Mouse (Mus musculus): ENCODE results near the gene Prss16.

Gene Prss16

DNA sequence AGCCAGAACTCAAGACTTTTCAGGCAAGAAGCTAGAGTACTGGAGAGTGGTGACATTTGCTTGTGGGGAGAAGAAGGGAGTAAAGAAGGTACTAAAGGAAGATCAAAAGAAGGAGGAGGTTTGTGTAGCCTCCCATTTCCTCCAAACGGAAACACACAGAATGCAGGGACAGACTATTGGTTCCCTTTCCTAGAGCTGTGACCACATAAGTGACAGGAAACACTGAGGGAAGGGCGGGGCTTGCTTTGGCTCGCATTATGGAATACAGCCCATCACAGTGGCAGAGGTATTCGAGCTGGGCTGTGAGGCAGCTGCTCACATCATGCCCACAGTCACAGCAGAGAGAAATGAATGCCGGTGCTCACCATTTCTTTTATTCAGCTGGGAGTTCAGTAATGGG lies 7.7 kb downstream of the Prss16 start:
- ChIA-PET CTCF (no interaction called here), POLR2A (interaction anchor here in 2 of 4 experiments (0.6 to 1.2 kb wide), 6 partner anchors 12 to 1408 kb away, joined by 3 to 5 read pairs (median 4); partner anchors contain the start of genes Pom121l2 (in 2 of the 2) and Hist1h2ag (in 1 of the 2))

GRCm38 (mm10) chr13:22001346-22001745 lies 8.2 kb downstream of the Prss16 start:
- POLR2A ChIA-PET: interaction anchor here in 2 of 4 experiments (0.9 to 1.6 kb wide), 4 partner anchors 12 to 21 kb away, joined by 3 to 5 read pairs (median 4); partner anchors contain the start of gene Pom121l2 (in 2 of the 2)

GRCm38 (mm10) chr13:21999147-21999546 lies 10.4 kb downstream of the Prss16 start:
- POLR2A ChIA-PET: interaction anchor here in 1 of 4 experiments (0.9 to 1.7 kb wide), 4 partner anchors 11 to 36 kb away, joined by 3 to 7 read pairs (median 5); partner anchors contain the start of genes Hist1h2ah, Hist1h2bk, Pom121l2 and Prss16

More at GRCm38 (mm10) chr13:22001346-22001745, 8.2 kb downstream of the Prss16 start:
- CTCF ChIA-PET: no interaction called here

DNA sequence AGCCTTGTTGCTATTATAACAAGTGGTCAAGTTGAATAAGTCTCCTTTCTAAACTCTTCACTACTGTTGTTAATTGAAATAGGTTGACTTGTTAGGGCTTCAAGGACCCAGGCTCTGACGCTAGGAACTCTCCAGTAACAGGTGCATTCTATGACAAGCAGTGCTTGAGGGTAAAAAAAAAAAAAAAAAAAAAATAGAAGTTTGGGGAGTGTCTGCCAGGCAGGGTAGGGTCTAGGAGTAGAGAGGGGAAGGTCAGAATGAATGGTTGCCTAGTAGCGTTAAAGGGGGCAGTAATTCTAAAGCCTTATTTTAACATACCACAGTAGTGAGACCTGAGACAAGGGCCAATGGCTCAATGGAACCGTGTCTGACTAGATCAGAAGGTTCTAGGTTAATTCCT lies 11.1 kb downstream of the Prss16 start:
- CTCF ChIA-PET: no interaction called here
- POLR2A ChIA-PET: no interaction called here

More at GRCm38 (mm10) chr13:21999147-21999546, 10.4 kb downstream of the Prss16 start:
- CTCF ChIA-PET: interaction anchor here in 1 of 4 experiments (0.6 kb wide), 1 partner anchor 178 kb away, joined by 7 read pairs; no protein-coding TSS in a partner anchor

DNA sequence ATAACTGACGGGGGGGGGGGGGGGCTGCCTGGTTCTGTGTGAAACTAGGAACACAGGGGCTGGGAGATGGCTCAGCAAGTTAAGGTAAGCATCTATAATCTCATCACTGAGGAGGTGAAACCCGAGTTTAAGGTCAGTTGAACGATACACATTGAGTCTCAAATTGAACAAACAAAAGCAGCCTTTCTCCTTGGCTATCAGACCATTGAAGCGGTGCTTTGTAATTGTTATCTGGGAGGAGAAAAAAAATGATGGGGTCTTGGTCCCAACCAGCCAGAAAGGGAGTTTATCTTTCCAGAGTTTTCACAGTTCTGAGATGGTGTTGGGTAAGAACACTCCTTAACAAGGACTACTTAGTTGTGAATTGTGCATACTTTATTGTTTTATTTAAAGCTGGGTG lies 11.7 kb downstream of the Prss16 start:
- CTCF ChIA-PET: no interaction called here
- POLR2A ChIA-PET: interaction anchor here in 1 of 4 experiments (1.4 to 2.5 kb wide), 2 partner anchors 16 to 36 kb away, joined by 5 to 11 read pairs; partner anchors contain the start of gene Pom121l2

DNA sequence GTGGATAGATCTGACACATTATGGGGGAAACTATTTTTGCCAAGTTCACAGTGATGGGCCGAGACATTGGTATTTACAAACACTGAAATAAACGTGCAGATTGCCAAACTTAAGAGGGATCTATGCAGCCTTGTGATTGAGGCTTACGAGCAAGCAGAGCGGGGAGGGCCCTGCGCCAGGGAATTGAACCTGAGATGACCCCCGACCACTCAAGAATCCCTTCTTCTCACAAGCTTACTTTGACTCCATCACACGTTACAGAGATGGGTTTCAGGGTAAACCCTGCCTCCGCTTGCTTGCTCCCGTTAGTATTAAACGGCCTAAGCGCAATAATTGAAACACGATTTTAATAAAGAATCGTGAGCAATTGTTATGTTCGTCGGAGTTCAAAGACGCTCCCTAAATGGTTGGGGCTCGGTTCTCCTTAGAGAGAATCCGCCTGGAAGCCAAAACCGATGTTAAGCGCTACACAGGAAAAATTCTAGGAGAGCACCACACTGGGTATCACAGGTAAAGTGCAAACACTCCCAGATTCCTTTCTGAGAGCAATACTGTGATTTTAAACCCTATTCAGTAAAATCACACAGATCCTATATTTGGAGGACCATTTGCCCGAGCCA lies 12.2 kb downstream of the Prss16 start:
- ChIA-PET CTCF (no interaction called here), POLR2A (interaction anchor here in 2 of 4 experiments (1.4 to 3.2 kb wide), 7 partner anchors 9 to 46 kb away, joined by 4 to 23 read pairs (median 6); partner anchors contain the start of genes Hist1h2ag (in 1 of the 2), Hist1h2bj (in 1 of the 2) and Pom121l2 (in 1 of the 2))

- ChIA-PET POLR2A (interaction anchor here in 3 of 4 experiments (0.6 to 3.2 kb wide), 15 partner anchors 9 to 388 kb away, joined by 3 to 23 read pairs (median 6); partner anchors contain the start of genes Hist1h2ag (in 1 of the 3), Hist1h2ah (in 1 of the 3), Hist1h2bj (in 1 of the 3) and Hist1h2bk (in 1 of the 3)), CTCF (interaction anchor here in 1 of 4 experiments (0.8 kb wide), 1 partner anchor 9 kb away, joined by 3 read pairs; no protein-coding TSS in a partner anchor)
Observed at GRCm38 (mm10) chr13:21996840-21997185, 12.7 kb downstream of the Prss16 start.

- ChIA-PET CTCF (interaction anchor here (0.6 to 1.9 kb wide), 17 partner anchors 9 to 1499 kb away, joined by 3 to 7 read pairs (median 4); partner anchors contain the start of gene Pom121l2 (in 1 of the 4)), POLR2A (interaction anchor here in 3 of 4 experiments (0.6 to 3.2 kb wide), 35 partner anchors 9 to 1589 kb away, joined by 3 to 23 read pairs (median 5); partner anchors contain the start of genes Hist1h2ag (in 2 of the 3), Hist1h2ah (in 2 of the 3), Hist1h2bj (in 2 of the 3) and Hist1h2bk (in 2 of the 3))
Observed at GRCm38 (mm10) chr13:21996101-21996839, 13.3 kb downstream of the Prss16 start.

DNA sequence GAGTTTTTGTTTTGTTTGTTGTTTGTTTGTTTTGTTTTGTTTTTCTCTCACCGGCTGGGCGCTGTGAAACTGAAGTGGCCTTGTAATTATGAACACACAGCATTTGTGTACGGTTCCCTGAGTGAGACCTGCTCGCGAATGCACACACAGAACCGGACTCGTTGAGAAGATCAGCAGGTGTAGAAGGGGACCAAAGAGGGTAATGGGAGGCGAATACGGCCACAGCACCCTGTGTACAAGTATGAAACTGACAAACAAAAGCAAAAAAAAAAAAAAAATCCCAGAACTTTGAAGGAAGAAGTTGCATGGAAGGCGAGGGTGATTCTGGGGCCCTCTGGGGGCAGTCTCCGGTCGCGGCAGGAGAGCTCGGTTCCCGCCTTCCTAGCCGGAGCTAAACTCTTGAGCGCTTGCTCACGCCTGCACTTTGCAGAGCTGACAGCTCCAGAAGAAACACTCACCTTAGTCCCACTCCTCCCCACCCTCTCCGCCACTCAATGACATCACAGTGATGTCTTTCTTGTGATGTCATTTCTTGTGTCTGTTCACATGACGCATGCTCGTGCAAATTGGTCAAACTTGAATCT lies 14.1 kb downstream of the Prss16 start:
- POLR2A ChIA-PET: interaction anchor here in 3 of 4 experiments (0.6 to 3.2 kb wide), 33 partner anchors 10 to 1589 kb away, joined by 3 to 23 read pairs (median 5); partner anchors contain the start of genes Hist1h2ag (in 2 of the 3), Hist1h2ah (in 2 of the 3), Hist1h2bj (in 2 of the 3) and Hist1h2bk (in 2 of the 3)
- CTCF ChIA-PET: interaction anchor here (0.6 to 1.9 kb wide), 16 partner anchors 10 to 1500 kb away, joined by 3 to 7 read pairs (median 4); partner anchors contain the start of gene Pom121l2 (in 1 of the 4)

DNA sequence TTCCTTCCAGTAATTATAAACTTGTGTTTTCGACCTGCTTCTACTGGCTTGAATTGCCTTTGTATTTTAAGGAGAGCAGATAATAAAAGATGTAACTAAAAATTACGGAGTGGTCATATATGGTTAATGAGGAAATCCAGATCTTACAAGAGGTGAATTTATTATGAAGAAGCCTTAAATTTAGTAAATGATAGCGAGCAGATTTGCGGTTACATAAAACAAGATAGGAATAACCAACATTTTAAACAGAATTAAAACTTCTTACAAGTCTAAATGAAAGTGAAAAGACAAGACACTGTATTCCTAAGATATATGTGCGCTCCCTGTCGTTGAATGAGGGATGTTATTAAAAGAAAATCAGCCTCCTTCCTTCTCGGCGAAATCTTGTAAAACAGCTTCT lies 14.6 kb downstream of the Prss16 start:
- POLR2A ChIA-PET: interaction anchor here in 3 of 4 experiments (1.0 to 3.2 kb wide), 19 partner anchors 11 to 1560 kb away, joined by 3 to 23 read pairs (median 5); partner anchors contain the start of genes Hist1h2ah (in 2 of the 3), Hist1h2bk (in 2 of the 3), Hist1h2ag (in 1 of the 3) and Hist1h2an (in 1 of the 3)
- CTCF ChIA-PET: interaction anchor here in 3 of 4 experiments (0.9 to 1.9 kb wide), 6 partner anchors 10 to 1454 kb away, joined by 3 to 7 read pairs (median 4); no protein-coding TSS in a partner anchor

GRCm38 (mm10) chr13:21993957-21994738 lies 15.4 kb downstream of the Prss16 start:
- CTCF ChIA-PET: interaction anchor here in 1 of 4 experiments (1.9 kb wide), 1 partner anchor 11 kb away, joined by 7 read pairs; no protein-coding TSS in a partner anchor
- POLR2A ChIA-PET: interaction anchor here in 1 of 4 experiments (1.3 to 3.2 kb wide), 2 partner anchors 13 to 111 kb away, joined by 4 to 22 read pairs; no protein-coding TSS in a partner anchor

GRCm38 (mm10) chr13:21992550-21992949 lies 17.0 kb downstream of the Prss16 start:
- POLR2A ChIA-PET: interaction anchor here in 3 of 4 experiments (0.7 to 2.5 kb wide), 12 partner anchors 9 to 1691 kb away, joined by 3 to 9 read pairs (median 3); partner anchors contain the start of genes Hist1h2ac (in 1 of the 3), Hist1h2ag (in 1 of the 3), Hist1h2bc (in 1 of the 3) and Hist1h2bj (in 1 of the 3)
- CTCF ChIA-PET: interaction anchor here in 1 of 4 experiments (0.6 kb wide), 1 partner anchor 1054 kb away, joined by 3 read pairs; no protein-coding TSS in a partner anchor

DNA sequence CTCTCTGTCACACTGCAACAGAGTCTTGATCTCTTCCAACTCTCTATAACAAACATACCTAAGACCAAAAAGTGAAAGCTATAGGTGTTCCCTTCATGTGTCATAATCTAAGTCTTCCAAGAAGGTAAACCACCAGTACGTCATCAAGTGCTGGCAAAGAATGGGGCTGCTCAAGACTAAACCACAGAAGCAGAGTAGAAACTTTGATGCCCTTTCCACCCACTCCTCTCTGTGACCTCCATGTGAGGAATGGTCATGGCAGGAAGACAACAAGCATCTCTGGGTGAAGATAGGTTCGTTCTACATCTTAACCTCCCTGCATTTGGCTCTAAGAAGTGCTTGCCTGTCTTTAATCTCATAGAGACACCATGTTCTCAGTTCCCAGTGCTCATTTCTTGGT lies 25.1 kb downstream of the Prss16 start:
- CTCF ChIA-PET: no interaction called here
- POLR2A ChIA-PET: interaction anchor here in 1 of 4 experiments (2.0 kb wide), 1 partner anchor 30 kb away, joined by 4 read pairs; no protein-coding TSS in a partner anchor

DNA sequence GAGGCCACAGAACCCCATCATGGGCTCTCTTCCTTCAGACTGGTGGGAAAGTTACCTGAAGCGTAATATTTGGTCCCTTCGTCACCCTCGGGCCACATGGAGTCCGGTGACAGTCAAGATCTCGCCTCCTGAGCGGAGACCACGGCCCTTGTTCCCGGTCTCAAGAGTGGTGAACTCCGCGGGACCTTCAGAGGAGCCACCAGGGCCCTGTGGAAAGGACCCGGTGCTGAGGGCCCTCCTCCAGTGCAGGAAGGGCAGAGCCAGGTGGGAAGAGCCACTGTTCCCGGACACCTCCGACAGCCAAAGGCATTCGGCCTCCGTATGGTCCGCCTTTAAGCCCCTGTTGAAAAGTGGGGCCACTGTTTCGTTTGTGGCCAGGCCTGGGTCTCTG lies 27.7 kb downstream of the Prss16 start:
- ChIA-PET CTCF (no interaction called here), POLR2A (interaction anchor here (0.5 to 2.6 kb wide), 26 partner anchors 9 to 1549 kb away, joined by 3 to 15 read pairs (median 4); partner anchors contain the start of genes Hist1h2ag (in 1 of the 4), Hist1h2ah (in 1 of the 4), Hist1h2bj (in 1 of the 4) and Hist1h2bk (in 1 of the 4))

GRCm38 (mm10) chr13:21980981-21981802 lies 28.4 kb downstream of the Prss16 start, which contains the start of gene Pom121l2:
Gene Pom121l2, plus strand, starts transcription at chr13:21981194.
- CTCF ChIA-PET: interaction anchor here (0.5 to 1.8 kb wide), 7 partner anchors 12 to 52 kb away, joined by 3 to 6 read pairs (median 4); no protein-coding TSS in a partner anchor

More at GRCm38 (mm10) chr13:21980981-21981802, 28.4 kb downstream of the Prss16 start, which contains the start of gene Pom121l2:
- POLR2A ChIA-PET: interaction anchor here (0.5 to 2.6 kb wide), 44 partner anchors 9 to 1583 kb away, joined by 3 to 15 read pairs (median 4); partner anchors contain the start of genes Hist1h2ag (in 2 of the 4), Hist1h2ah (in 2 of the 4), Hist1h2bj (in 2 of the 4) and Hist1h2bk (in 2 of the 4)
